Mouse (Mus musculus) limb, embryonic 14.5 days (tissue): ENCODE data around the gene Gm4969. TPM values are rescaled to one million over a fixed set of nuclear protein-coding genes. Genes with fewer than 3 reads are reported as not detected.

Source experiments
- ATAC-seq: fragments of 200-750 bp; cut with Nextera tagmentation; 2 replicates; pipeline ENCODE4 v1.8.0; 2017; ENCODE audit warnings: low read depth, moderate number of reproducible peaks, moderate TSS enrichment; ENCODE audit not compliant: low FRiP score
- DNase-seq: peaks from one replicate; pipeline ENCODE4 v3.0.0-alpha.2; 2015; ENCODE audit warnings: low spot score
- H3K27ac ChIP-seq: fragments of 300-500 bp; sonication (generic); replicated peaks from 2 replicates; pipeline ENCODE4 v1.5.1; 2014; ENCODE audit warnings: low read depth, mild to moderate bottlenecking, low read length, moderate library complexity, mixed read lengths
- H3K27me3 ChIP-seq: fragments of 300-500 bp; sonication (generic); 2 replicates; pipeline ENCODE4 v1.6.1; 2014; ENCODE audit warnings: low read length, mixed read lengths; ENCODE audit not compliant: control insufficient read depth, insufficient read depth
- H3K36me3 ChIP-seq: fragments of 300-500 bp; sonication (generic); 2 replicates; pipeline ENCODE4 v1.6.1; 2014; ENCODE audit warnings: mild to moderate bottlenecking, low read length, moderate library complexity, mixed read lengths; ENCODE audit not compliant: control insufficient read depth, insufficient read depth
- H3K4me1 ChIP-seq: fragments of 300-500 bp; sonication (generic); 2 replicates; pipeline ENCODE4 v1.6.1; 2014; ENCODE audit warnings: antibody characterized with exemption, low read length, mixed read lengths; ENCODE audit not compliant: control insufficient read depth, insufficient read depth
- H3K4me2 ChIP-seq: fragments of 300-500 bp; sonication (generic); replicated peaks from 2 replicates; pipeline ENCODE4 v1.6.1; 2014; ENCODE audit warnings: low read depth, mild to moderate bottlenecking, low read length, moderate library complexity; ENCODE audit not compliant: severe bottlenecking
- H3K4me3 ChIP-seq: fragments of 300-500 bp; sonication (generic); replicated peaks from 2 replicates; pipeline ENCODE4 v1.5.1; 2014; ENCODE audit warnings: low read length
- H3K9ac ChIP-seq: fragments of 300-500 bp; sonication (generic); 2 replicates; pipeline ENCODE4 v1.6.1; 2014; ENCODE audit warnings: mild to moderate bottlenecking, low read depth, low read length, moderate library complexity; ENCODE audit not compliant: severe bottlenecking
- H3K9me3 ChIP-seq: fragments of 300-500 bp; sonication (generic); 2 replicates; pipeline ENCODE4 v1.6.1; 2016; ENCODE audit warnings: low read length; ENCODE audit not compliant: control insufficient read depth
- POLR2A ChIP-seq: fragments of 200-500 bp; IDR thresholded peaks from 2 replicates; pipeline ENCODE4 v1.8.0; 2012; ENCODE audit warnings: inconsistent platforms, mild to moderate bottlenecking, moderate library complexity, borderline replicate concordance; ENCODE audit not compliant: insufficient read depth, insufficient read length; ENCODE audit errors: extremely low read depth
- WGBS: fragments of 180-500 bp; shearing (Covaris S2); extraction: QIAGEN DNeasy Blood & Tissue Kit; methylation state at CpG from one replicate; pipeline ENCODE4 v1.1.7; 2014; 5-methylcytosine and 5-hydroxymethylcytosine counted together
- polyA plus RNA-seq, 2 experiments: library from polyadenylated mRNA; depleted of rRNA in 1 of 2; stranded (reverse) in 1 of 2; unstranded in 1 of 2; fragments of >200 nt; fragmentation: Nextera tagmentation in 1 of 2; extraction: Ambion mirVana in 1 of 2; gene quantifications; 2 replicates each; pipeline versions ENCODE4 v1.2.1 to v1.2.3; 2012 to 2014

The Gm4969 gene
- polyA plus RNA-seq, 2 experiments: 2.5 to 7.0 TPM

DNA sequence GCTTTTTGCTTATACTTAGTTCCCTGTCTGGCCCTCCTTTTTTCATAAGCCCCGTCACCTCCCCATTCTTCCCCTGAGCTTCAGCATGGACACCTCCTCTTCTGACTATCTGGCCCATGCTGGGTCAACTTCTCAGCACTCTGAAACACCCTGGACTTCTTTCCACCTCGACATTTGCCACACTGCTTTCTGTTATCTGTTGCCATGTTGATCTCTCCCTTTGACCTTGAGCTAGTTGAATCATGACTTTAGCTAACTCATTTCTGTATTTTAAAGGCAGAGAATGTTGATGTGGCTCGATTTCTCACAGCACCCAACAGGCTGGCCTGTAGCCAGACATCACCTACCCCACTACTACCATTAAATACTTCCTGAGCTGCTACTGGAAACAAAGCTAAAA is 10.7 kb downstream of the Gm4969 start:
- no peaks in the 10 kb centered on the region for H3K9me3 ChIP-seq

DNA sequence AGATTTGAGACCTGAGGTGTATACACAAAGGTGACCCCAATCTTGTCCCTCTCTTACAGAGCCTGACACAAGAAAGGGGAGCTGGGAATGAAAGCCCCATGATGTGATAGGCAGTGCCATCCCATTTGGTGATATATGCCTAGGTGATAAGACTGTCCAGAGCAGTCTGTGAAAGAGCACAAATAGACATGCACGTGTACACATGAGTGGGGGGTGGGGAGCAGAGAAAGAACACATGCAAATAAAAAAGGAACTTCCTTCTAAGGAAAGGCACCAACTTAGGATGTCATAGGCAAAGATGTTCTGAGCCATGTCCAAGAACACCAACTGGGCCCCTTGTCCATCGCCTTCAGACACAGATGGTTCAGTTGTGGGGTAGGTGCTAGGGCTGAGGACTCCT is 13.7 kb downstream of the Gm4969 start:
- no peak for TF ChIP-seq POLR2A
- Histone ChIP-seq H3K27ac (no peak overlapping the region), H3K9ac (no peak overlapping the region), H3K4me3 (no peak overlapping the region), H3K4me1 (no peaks in the 10 kb centered on the region), H3K4me2 (no peak overlapping the region), H3K27me3 (no peaks in the 10 kb centered on the region), H3K9me3 (no peaks in the 10 kb centered on the region), H3K36me3 (no peaks in the 10 kb centered on the region)
- no peak for DNase-seq
- no peak for ATAC-seq
- 67% methylated on average over 2 of the region's 2 CpGs for WGBS

More for the DNA sequence above, 10.7 kb downstream of the Gm4969 start:
- 55% methylated on average over 3 of the region's 3 CpGs for WGBS
- DNase-seq: no peak
- Histone ChIP-seq H3K4me1 (no peaks in the 10 kb centered on the region), H3K27me3 (no peaks in the 10 kb centered on the region), H3K9ac (no peak overlapping the region), H3K4me2 (no peak overlapping the region), H3K27ac (no peak overlapping the region), H3K36me3 (no peaks in the 10 kb centered on the region), H3K4me3 (no peak overlapping the region)
- TF ChIP-seq POLR2A: no peak
- no peak for ATAC-seq

DNA sequence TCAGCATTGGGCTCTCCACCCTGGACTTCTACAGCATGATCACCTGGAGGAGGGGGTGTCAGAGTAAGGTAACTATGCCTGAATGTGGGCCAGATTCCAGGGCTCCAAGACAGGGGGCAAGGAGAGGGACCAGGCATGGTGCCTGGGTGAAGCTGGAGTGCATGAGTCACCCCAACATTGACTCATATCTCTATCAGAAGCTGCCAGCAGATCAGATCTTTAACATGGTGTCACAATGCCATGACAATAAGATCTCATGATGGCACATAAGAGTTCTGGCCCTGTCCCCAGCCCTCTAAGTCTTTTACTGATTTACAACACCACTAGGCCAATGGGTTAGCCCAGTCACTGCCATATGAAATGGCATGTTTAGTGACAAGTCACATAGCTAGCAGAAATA is 14.4 kb downstream of the Gm4969 start:
- TF ChIP-seq POLR2A: no peak
- Histone ChIP-seq H3K4me2 (no peak overlapping the region), H3K9me3 (no peaks in the 10 kb centered on the region), H3K9ac (no peak overlapping the region), H3K4me3 (no peak overlapping the region), H3K36me3 (no peaks in the 10 kb centered on the region), H3K27ac (no peak overlapping the region), H3K4me1 (no peaks in the 10 kb centered on the region), H3K27me3 (no peaks in the 10 kb centered on the region)
- DNase-seq (no peak), ATAC-seq (no peak)

DNA sequence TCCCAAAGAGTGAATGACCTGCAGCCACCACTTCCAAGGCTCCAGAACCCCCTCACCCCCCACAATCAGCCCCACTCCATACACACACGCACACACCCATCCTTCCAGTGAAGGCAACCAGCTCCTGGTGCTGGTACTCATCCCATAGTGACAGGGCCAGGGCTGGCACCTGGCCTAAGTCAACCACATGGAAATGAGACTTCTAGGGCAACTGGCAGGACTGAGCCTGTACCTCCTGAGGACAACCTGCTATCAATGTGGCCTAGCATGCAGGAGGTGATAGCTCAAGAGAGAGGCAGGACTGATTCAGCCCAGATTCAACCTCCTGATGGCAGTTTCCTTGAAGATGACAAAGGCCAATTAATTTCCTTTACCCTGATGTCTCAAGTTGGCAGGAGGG is 17.9 kb downstream of the Gm4969 start:
- Histone ChIP-seq H3K9me3 (no peaks in the 10 kb centered on the region), H3K27me3 (no peaks in the 10 kb centered on the region), H3K4me2 (no peak overlapping the region), H3K4me3 (no peak overlapping the region), H3K27ac (no peak overlapping the region), H3K36me3 (peaks cover 14% of the 10 kb centered on the region), H3K4me1 (peaks cover 16% of the 10 kb centered on the region), H3K9ac (no peak overlapping the region)
- no peak for TF ChIP-seq POLR2A
- no peak for ATAC-seq
- no peak for DNase-seq
- whole genome bisulfite sequencing: 67% methylated on average over 1 of the region's 1 CpGs

DNA sequence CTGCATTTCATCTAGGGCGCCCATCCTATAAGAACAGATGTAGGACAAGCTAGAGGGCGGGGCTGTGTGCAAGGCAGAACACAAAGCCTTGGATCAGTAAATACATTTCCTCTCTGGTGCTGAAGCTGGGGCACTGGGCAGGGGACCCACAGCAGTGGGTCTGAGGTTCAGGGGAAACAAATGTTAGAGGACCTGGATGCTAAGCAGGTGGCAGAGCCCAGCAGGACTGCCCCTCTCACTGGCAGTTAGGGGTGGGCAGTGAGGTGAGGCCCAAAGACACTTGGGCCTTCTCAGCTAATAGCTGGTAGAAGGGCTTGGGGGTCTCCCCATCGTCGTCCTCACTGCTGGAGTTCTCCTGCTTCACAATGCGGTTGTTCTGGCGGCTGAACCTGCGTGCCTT is 19.4 kb downstream of the Gm4969 start:
- Histone ChIP-seq H3K36me3 (peaks cover 14% of the 10 kb centered on the region), H3K9me3 (no peaks in the 10 kb centered on the region), H3K4me3 (no peak overlapping the region), H3K27ac (no peak overlapping the region), H3K4me1 (peaks cover 16% of the 10 kb centered on the region), H3K27me3 (no peaks in the 10 kb centered on the region), H3K4me2 (no peak overlapping the region), H3K9ac (no peak overlapping the region)
- WGBS: 68% methylated on average over 7 of the region's 7 CpGs
- no peak for TF ChIP-seq POLR2A
- ATAC-seq (no peak), DNase-seq (no peak)

DNA sequence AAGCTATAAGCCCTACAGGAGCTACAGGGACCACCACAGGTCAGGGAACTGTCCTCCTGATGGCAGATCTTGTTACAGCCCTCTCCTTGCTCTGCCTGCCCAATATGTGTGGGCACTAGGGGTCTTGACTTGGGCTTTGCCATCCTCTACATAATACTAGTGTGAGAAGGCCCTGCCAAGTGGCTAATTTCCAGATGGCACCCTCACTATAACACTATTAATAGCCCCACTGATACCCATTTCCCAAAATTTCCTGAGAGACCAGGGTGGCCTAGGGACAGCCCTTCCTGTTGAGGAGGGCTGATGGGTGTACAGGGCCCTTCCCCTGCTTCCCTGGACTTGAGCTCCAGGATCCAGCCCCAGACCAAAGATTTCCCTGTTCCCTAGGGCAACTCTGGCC is 20.3 kb downstream of the Gm4969 start:
- Histone ChIP-seq H3K27ac (no peak overlapping the region), H3K9me3 (no peaks in the 10 kb centered on the region), H3K4me3 (no peak overlapping the region), H3K36me3 (peaks cover 14% of the 10 kb centered on the region), H3K4me1 (peaks cover 23% of the 10 kb centered on the region), H3K4me2 (no peak overlapping the region), H3K27me3 (no peaks in the 10 kb centered on the region), H3K9ac (no peak overlapping the region)
- no peak for ATAC-seq
- DNase-seq: no peak
- TF ChIP-seq POLR2A: no peak
